Mouse (Mus musculus) G1E (cell line): ENCODE results near the gene Erbb2.

Experiments used
- CTCF ChIP-seq: IDR thresholded peaks from 2 replicates; pipeline ENCODE4 v1.5.1; 2012; ENCODE audit warnings: low read depth, low read length, inconsistent platforms, mixed read lengths
- POLR2AphosphoS5 ChIP-seq: IDR thresholded peaks from 2 replicates; pipeline ENCODE4 v1.6.1; 2012; ENCODE audit warnings: low read depth, low read length, inconsistent platforms; ENCODE audit not compliant: insufficient replicate concordance
- TAL1 ChIP-seq: conservative IDR thresholded peaks from 2 replicates; pipeline ENCODE4 v1.6.1; 2012; ENCODE audit warnings: low read depth, low read length, inconsistent platforms, mixed read lengths

GRCm38 (mm10) chr11:98412273-98412796, at the start of gene Erbb2:
- TF ChIP-seq TAL1 (no peak), CTCF (no peak), POLR2AphosphoS5 (no peak)
